Mouse (Mus musculus) stomach, embryonic 16.5 days (tissue): ENCODE measurements at regions not wholly inside any gene's neighbourhood (a gene's known extent, or its start where the extent isn't known, plus 50 kb on each side); places are given as distances from the start of the nearest gene placed in this dataset.

ENCODE experiments used
- ATAC-seq: fragments of 200-750 bp; cut with Nextera tagmentation; 2 replicates; pipeline ENCODE4 v1.8.0; 2017; ENCODE audit warnings: moderate number of reproducible peaks, moderate TSS enrichment; ENCODE audit not compliant: insufficient read depth, low FRiP score
- H3K27ac ChIP-seq: fragments of 300-500 bp; sonication (generic); 2 replicates; pipeline ENCODE4 v1.5.1; 2014; ENCODE audit warnings: low read length
- H3K27me3 ChIP-seq: fragments of 300-500 bp; sonication (generic); 2 replicates; pipeline ENCODE4 v1.6.1; 2014; ENCODE audit warnings: low read length, control low read depth, mixed read lengths; ENCODE audit not compliant: control insufficient read depth, insufficient read depth
- H3K36me3 ChIP-seq: fragments of 300-500 bp; sonication (generic); 2 replicates; pipeline ENCODE4 v1.6.1; 2014; ENCODE audit warnings: low read length; ENCODE audit not compliant: control insufficient read depth, insufficient read depth
- H3K4me1 ChIP-seq: fragments of 300-500 bp; sonication (generic); 2 replicates; pipeline ENCODE4 v1.6.1; 2014; ENCODE audit warnings: low read length, control low read depth, mixed read lengths; ENCODE audit not compliant: control insufficient read depth, insufficient read depth
- H3K4me2 ChIP-seq: fragments of 300-500 bp; sonication (generic); 2 replicates; pipeline ENCODE4 v1.6.1; 2014; ENCODE audit warnings: low read depth, low read length, mixed read lengths
- H3K4me3 ChIP-seq: fragments of 300-500 bp; sonication (generic); replicated peaks from 2 replicates; pipeline ENCODE4 v1.5.1; 2014; ENCODE audit warnings: mild to moderate bottlenecking, low read length
- H3K9ac ChIP-seq: fragments of 300-500 bp; sonication (generic); 2 replicates; pipeline ENCODE4 v1.6.1; 2014; ENCODE audit warnings: low read length
- H3K9me3 ChIP-seq: fragments of 300-500 bp; sonication (generic); replicated peaks from 2 replicates; pipeline ENCODE4 v1.6.1; 2016; ENCODE audit warnings: low read length, control low read depth; ENCODE audit not compliant: control insufficient read depth
- WGBS: fragments of 180-500 bp; shearing (Covaris S2); extraction: QIAGEN DNeasy Blood & Tissue Kit; methylation state at CpG from one replicate; pipeline ENCODE4 v1.1.7; 2014; 5-methylcytosine and 5-hydroxymethylcytosine counted together

DNA sequence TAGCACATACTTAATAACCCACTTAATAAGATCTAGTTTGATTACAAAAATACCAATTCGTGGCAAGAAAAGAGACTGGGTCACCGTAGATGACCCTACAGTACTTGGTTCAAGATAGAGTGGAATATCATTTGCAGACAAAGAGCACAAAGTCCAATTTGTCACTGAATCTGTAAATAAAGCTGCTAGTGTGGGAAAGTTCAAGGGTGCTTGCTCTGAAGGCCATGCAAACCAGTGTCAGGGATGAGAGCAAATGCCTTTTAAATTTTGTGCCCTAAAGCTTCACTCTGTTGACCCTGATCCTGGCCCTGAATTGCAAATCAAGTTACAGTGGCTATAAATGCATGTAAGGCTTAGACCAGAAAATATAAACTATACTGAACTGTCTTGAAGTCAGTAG is 113.1 kb downstream of the Cd55b start:
- Histone ChIP-seq H3K27me3 (no peaks in the 10 kb centered on the region), H3K4me2 (no peak overlapping the region), H3K4me1 (no peaks in the 10 kb centered on the region), H3K9me3 (no peaks in the 10 kb centered on the region), H3K9ac (no peak overlapping the region), H3K36me3 (no peaks in the 10 kb centered on the region), H3K4me3 (no peak overlapping the region), H3K27ac (no peak overlapping the region)
- 40% methylated on average over 2 of the region's 2 CpGs for WGBS
- no peak for ATAC-seq

- no peak overlapping the region for H3K4me3 ChIP-seq
- H3K9ac ChIP-seq: no peak overlapping the region
- no peaks in the 10 kb centered on the region for H3K27me3 ChIP-seq
- no peak for ATAC-seq
- no peaks in the 10 kb centered on the region for H3K4me1 ChIP-seq
- no peak overlapping the region for H3K27ac ChIP-seq
- H3K4me2 ChIP-seq: no peak overlapping the region
- 68% methylated on average over 11 of the region's 11 CpGs for WGBS
- no peaks in the 10 kb centered on the region for H3K9me3 ChIP-seq
- H3K36me3 ChIP-seq: no peaks in the 10 kb centered on the region
These were observed 120.9 kb downstream of the Cd55b start for GRCm38 (mm10) chr1:130301828-130302386.

- no peak overlapping the region for H3K27ac ChIP-seq
- peak overlapping the region; percentile 25; the same call in 1 of the 2 replicates for H3K4me2 ChIP-seq
- 14% methylated on average over 13 of the region's 13 CpGs for WGBS
- no peaks in the 10 kb centered on the region for H3K9me3 ChIP-seq
- H3K4me3 ChIP-seq: no peak overlapping the region
- no peaks in the 10 kb centered on the region for H3K36me3 ChIP-seq
- no peak overlapping the region for H3K9ac ChIP-seq
- peak; percentile 66 for ATAC-seq
- no peaks in the 10 kb centered on the region for H3K27me3 ChIP-seq
- no peaks in the 10 kb centered on the region for H3K4me1 ChIP-seq
These were observed 122.6 kb downstream of the Cd55b start for GRCm38 (mm10) chr1:130300065-130300815.

- WGBS: 17% methylated on average over 4 of the region's 4 CpGs
- Histone ChIP-seq H3K4me2 (peak overlapping the region; percentile 25; the same call in 1 of the 2 replicates), H3K36me3 (no peaks in the 10 kb centered on the region), H3K27ac (no peak overlapping the region), H3K4me1 (no peaks in the 10 kb centered on the region), H3K4me3 (no peak overlapping the region), H3K27me3 (no peaks in the 10 kb centered on the region), H3K9ac (no peak overlapping the region), H3K9me3 (no peaks in the 10 kb centered on the region)
- ATAC-seq: no peak
These were observed 123.2 kb downstream of the Cd55b start for GRCm38 (mm10) chr1:130299641-130300040.

- Histone ChIP-seq H3K4me3 (no peak overlapping the region), H3K9ac (no peak overlapping the region), H3K4me1 (no peaks in the 10 kb centered on the region), H3K9me3 (no peaks in the 10 kb centered on the region), H3K4me2 (no peak overlapping the region), H3K27ac (no peak overlapping the region), H3K27me3 (no peaks in the 10 kb centered on the region), H3K36me3 (no peaks in the 10 kb centered on the region)
- WGBS: 28% methylated on average over 3 of the region's 3 CpGs
- ATAC-seq: no peak
These were observed 123.7 kb downstream of the Cd55b start for GRCm38 (mm10) chr1:130299069-130299468.

DNA sequence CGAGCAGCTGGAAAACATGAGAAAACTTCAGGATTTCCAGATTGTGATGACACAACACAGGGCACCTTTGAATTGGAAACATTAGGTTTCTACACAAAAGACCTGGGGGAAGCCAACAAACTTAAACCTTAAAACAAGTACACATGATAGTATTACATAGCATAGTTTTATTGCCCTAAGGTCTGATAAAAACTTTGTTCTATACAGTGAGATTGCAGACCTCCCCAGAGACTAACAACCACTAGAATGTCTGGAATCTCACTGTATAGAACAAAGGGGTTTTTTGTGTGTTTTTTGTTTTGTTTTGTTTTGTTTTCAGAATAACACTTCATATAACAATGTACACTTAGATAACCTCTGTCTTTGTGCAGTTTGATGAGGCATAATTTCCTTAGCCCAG is 124.2 kb downstream of the Cd55b start:
- H3K27ac ChIP-seq: no peak overlapping the region
- no peaks in the 10 kb centered on the region for H3K4me1 ChIP-seq
- no peaks in the 10 kb centered on the region for H3K9me3 ChIP-seq
- no peaks in the 10 kb centered on the region for H3K27me3 ChIP-seq
- ATAC-seq: no peak
- H3K4me3 ChIP-seq: no peak overlapping the region
- no peak overlapping the region for H3K9ac ChIP-seq
- WGBS: 84% methylated on average over 1 of the region's 1 CpGs
- no peak overlapping the region for H3K4me2 ChIP-seq
- no peaks in the 10 kb centered on the region for H3K36me3 ChIP-seq

DNA sequence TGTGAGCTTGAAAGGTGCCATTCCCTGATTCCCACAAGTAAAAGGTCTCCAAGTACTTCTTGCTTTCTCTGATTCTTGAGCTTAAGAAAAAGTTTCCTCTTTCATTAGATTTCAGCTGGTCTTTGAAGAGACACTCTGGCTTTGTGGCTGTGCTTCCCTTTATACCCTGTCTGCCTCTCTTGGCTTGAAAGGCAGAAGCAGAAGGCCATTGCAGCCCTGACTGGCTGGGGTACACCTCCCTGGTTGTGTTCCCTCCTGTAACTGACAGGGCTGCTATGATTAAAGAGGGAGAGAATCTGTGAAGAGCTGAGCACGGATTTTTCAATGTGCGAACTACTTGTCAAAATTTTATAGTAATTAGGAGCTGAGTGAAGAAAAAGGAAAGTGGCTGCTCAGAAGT is 125.3 kb downstream of the Cd55b start:
- WGBS: 71% methylated on average over 2 of the region's 2 CpGs
- no peak for ATAC-seq
- H3K4me1 ChIP-seq: no peaks in the 10 kb centered on the region
- no peaks in the 10 kb centered on the region for H3K9me3 ChIP-seq
- no peak overlapping the region for H3K4me3 ChIP-seq
- no peak overlapping the region for H3K9ac ChIP-seq
- no peak overlapping the region for H3K27ac ChIP-seq
- H3K36me3 ChIP-seq: no peaks in the 10 kb centered on the region
- H3K27me3 ChIP-seq: no peaks in the 10 kb centered on the region
- no peak overlapping the region for H3K4me2 ChIP-seq

DNA sequence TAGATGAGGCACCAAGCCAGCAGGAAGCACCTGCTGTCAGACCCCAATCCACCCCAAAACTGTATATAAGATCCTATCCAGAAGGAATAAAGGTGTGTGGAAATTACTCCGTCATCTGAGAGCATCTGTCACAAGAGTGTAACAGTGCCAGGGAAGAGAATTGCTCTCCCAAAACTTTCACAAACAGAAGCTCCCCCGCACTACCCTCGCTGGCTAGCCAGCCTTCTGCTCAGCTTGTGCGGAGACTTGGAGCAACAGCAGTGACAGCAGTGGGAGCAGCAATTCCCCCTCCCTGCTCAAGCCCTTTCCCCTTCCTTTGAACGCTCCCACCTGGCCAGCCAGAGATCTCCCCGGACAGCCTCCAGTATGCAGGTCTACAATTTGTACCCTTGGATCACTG is 136.9 kb downstream of the Cd55b start:
- H3K36me3 ChIP-seq: no peaks in the 10 kb centered on the region
- H3K4me2 ChIP-seq: no peak overlapping the region
- no peaks in the 10 kb centered on the region for H3K27me3 ChIP-seq
- H3K27ac ChIP-seq: no peak overlapping the region
- H3K9ac ChIP-seq: no peak overlapping the region
- no peaks in the 10 kb centered on the region for H3K9me3 ChIP-seq
- 76% methylated on average over 6 of the region's 6 CpGs for WGBS
- no peak overlapping the region for H3K4me3 ChIP-seq
- no peak for ATAC-seq
- no peaks in the 10 kb centered on the region for H3K4me1 ChIP-seq

GRCm38 (mm10) chr1:130282153-130282552 is 140.7 kb downstream of the Cd55b start:
- no peak overlapping the region for H3K4me2 ChIP-seq
- no peak overlapping the region for H3K9ac ChIP-seq
- no peaks in the 10 kb centered on the region for H3K36me3 ChIP-seq
- H3K9me3 ChIP-seq: no peaks in the 10 kb centered on the region
- WGBS: 57% methylated on average over 3 of the region's 3 CpGs
- H3K27ac ChIP-seq: no peak overlapping the region
- no peak overlapping the region for H3K4me3 ChIP-seq
- H3K4me1 ChIP-seq: no peaks in the 10 kb centered on the region
- H3K27me3 ChIP-seq: no peaks in the 10 kb centered on the region
- no peak for ATAC-seq
